Mouse (Mus musculus): ENCODE results near the gene Nat8f5.
"Not testable (repeated sequence)": the region's sequence is repeated elsewhere in the genome, so short reads cannot be mapped to it uniquely, and the experiment has no call there.

The Nat8f5 gene

DNA sequence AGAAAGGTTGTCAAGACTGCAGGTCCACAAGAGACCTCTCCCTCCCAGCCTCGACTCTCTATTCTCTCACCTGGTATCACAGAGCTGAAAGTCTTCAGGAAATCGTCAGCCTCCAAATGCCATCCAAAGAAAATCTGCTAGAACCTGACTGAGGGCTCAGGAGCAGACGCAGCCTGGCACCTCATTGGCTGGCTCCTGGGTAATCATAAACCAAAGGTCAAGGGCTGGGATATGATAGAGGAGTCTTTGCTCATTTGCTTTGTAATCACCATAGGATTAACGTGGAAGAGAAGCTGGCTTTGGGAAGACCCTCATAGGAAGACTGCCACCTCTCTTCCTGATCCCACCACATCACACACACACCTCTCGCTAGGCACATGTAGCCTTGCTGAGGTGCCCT, at the start of gene Nat8f5, which contains the start of gene Nat8f6:
Gene Nat8f5 (minus strand): TSS at position 136 of the 400 bp plus-strand sequence.
Gene Nat8f6 (minus strand): TSS at position 118 of the 400 bp plus-strand sequence.
- no peak for DNase-seq (ENCODE audit: low read depth in 1 of 2, low spot score in 2 of 2)

DNA sequence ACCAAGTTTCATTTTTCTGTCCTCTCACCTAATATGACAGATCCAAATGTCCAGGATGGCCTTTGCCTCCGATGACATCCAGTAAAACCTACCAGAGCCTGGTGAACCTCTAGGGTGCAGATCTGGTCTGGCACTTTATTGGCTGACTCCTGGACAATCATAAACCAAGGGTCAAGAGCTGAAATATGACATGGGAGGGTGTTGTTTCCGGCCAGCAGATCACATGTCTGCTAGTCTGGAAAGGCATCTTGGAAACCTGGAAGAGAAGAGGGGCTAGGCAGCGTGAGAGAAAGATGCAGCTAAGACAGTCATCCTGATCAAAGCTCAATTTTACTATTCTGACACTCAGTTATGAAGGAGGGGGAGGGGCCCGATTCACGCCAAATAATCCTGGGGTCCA, 48.2 kb upstream of the Nat8f5 start, which contains the start of gene Nat8f2:
Gene Nat8f2 (minus strand): TSS at position 153 of the 400 bp plus-strand sequence.
- DNase-seq (ENCODE audit: low read depth in 1 of 2, low spot score in 2 of 2) = not testable (repeated sequence)

DNA sequence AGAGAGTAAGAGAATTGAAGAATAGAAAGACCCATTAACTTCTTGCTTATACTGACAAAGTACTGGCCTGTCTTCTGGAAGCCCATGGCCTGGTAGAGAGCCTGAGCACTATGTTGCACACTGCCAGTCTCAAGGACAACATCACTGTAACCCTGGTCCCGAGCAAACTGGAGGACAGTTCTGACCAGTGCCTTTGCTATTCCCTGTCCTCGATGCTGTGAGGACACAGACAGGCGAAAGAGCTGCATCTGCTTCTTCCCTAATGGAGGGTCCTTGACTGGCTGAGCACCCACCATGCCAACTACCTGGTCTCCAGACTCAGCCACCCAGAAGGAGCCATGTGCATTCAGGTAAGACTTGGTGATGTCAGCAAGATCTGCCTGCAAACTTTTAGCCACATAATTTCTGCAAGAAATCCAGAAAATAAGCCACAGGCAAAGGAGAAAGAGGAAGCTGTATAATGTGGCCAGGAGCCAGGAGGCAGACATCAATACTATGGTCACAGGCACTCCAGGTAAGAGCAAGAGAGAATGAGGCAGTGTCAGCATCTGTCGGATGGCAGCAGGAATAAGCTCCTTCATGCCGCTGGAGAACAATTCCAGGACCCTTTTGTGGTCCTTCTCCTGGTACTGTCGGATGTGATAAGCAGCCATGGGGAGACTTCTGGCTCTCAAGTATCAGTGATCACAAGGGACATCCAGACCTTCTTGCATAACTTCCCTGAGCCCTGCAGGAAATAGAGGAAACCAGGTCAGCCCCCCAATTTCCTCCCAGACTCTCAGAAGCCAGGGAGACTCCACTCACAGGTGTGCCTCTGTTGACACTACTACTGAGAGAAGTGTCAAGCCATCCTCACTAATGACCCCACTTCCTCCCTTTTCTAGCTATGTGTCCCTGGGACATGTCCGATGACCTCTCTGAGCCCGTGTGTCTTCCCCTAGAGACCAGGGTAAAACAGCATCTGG, 47.2 kb upstream of the Nat8f5 start:
- DNase-seq (ENCODE audit: low read depth in 1 of 2, low spot score in 2 of 2) = no peak

DNA sequence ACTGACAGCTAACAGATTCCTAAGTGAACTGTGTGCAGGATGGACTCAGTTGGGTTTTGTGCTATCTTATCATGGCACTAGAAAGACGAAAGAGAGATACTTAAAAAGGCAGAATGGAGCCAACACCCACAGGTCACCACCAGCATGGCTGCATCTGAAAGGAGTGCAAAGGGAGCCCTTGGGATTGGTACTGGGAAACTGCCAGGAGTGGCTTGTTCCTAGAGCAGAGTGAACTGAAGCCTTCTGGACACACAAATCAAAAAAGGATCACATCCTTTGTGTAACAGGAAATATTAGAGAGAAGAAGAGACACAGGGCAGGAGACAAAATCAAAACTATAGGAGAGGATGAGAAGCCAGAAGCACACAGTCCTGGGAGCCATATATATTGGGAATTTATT, 46.2 kb upstream of the Nat8f5 start:
- not testable (repeated sequence) for DNase-seq (ENCODE audit: low read depth in 1 of 2, low spot score in 2 of 2)

DNA sequence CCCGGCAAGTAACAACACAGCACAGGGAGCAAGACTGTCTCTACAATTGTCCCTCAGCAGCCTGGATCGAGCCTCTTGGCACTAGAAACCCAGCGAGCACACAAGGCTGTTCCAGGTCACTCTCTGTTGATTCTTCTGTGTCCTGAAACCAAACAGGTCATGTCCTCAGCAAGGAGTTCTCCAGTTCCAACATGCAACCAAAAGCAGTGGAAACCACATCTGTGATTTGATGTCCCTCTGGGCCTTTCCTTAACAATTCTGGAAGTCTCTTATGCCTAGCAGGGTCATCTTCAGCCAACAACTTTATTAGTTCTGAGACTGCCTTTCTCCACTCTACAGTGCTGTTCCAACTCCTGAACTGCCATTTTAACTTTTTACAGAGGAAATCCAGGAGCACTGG, 45.4 kb upstream of the Nat8f5 start:
- DNase-seq (ENCODE audit: low read depth in 1 of 2, low spot score in 2 of 2) = not testable (repeated sequence)

DNA sequence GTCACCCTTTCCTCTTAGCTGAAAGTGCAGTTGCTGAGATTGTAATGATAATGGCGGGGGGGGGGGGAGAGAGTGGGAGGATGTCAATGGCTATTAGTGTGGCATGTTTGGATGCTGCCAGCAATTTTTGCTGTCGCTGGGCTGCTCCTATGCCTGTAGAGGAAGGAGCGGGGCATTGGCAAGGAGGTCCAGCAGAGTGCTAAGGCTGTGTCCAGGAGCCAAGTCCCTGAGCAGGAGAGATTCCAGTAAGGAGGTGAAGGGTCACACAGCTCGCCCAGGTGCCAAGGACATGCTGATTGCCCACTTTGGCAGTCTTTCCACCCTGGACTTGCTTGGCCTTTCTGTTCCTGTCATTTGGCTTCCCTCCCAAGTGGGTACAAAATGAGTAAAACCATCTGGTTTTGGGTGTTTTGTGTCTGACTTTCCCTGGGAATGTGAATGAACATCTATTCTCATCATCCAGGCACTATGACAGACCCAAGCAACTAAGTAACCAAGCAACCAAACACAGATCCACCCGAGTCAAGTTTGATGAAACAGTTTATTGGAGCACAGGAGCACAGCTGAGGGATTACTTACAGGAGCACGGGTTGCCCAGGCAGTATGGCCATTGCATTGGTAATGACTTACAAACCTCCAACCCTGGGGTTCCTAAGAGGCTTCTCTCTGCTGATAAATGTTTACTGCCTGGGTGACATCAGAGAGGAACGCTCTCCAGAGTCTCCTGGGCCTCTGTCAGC, 44.3 kb upstream of the Nat8f5 start:
- DNase-seq (ENCODE audit: low read depth in 1 of 2, low spot score in 2 of 2) = not testable (repeated sequence)

DNA sequence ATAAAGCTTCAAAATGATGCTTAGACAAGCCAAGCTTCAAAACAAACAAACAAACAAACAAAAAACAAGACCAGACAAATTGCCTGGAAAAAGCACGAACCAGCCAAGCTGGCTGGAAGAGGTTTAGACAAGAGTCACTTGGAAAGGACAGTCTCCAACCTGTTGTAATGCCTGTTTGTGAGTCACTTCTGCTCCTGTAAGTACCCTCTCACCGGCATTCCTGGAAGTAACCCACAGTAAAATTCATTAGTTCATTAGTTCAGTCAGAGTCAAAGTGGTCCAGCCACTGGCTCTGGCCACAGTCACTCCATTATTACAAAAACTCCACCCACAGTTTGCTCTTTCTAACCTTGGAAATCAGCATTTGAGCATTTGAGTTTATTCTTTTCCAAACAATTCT, 43.1 kb upstream of the Nat8f5 start:
- DNase-seq (ENCODE audit: low read depth in 1 of 2, low spot score in 2 of 2) = no peak

DNA sequence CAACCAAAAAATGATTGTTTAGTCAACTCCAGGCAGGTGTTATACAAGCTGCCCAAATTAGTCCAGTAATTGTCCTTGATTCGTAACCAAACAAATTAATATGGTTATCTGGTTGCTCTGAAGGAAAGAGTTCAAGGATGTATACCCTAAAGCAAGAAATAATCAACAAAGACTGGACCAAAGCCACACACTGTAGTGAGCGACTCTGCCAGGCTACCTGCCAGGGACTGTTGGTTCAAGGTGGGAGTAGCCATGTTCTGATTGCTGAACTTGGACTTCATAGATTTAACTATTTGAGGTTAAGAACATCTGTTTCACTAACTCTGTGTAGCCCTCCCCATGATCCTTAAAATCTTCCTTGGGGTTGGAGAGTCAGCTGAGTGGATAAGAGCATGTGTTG, 42.4 kb upstream of the Nat8f5 start:
- no peak for DNase-seq (ENCODE audit: low read depth in 1 of 2, low spot score in 2 of 2)

DNA sequence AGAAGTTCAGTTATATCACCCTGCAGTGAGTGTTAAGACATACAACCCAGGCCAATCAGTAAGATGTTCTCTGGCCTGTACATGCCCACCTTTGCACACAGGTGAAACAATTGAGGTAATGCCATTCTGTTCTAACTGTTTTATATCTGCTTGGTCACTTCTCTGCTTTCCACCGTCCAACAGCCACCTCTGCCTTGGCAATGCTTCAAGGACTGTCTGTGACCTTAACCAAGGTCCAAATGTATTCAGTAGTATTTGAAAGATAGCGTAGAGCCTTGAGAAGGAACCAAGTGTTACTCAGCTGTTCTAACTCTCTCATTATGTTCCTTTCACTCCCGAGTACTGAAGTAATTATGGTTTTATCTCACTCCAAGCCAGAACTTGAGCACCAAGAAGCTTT, 41.8 kb upstream of the Nat8f5 start:
- DNase-seq (ENCODE audit: low read depth in 1 of 2, low spot score in 2 of 2) = no peak

DNA sequence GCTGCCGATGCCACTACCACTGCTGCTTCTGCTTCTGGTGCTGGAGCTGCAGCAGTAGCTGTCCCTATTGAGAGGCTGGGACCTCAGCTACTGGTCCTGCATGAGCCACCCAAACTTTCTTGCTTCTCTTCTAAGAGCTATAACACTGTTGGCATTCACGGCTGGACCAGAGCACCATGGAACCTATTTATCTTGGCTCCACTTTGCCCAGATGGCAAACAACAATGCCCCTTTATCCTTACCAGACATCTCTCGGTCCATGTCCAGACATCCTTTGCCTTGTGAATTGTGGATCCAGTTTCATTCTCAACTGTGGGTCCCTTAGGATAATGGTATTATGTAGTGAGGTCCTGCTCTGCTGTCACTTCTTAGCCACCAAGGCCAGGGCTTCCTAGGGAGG, 40.5 kb upstream of the Nat8f5 start:
- DNase-seq (ENCODE audit: low read depth in 1 of 2, low spot score in 2 of 2) = no peak

DNA sequence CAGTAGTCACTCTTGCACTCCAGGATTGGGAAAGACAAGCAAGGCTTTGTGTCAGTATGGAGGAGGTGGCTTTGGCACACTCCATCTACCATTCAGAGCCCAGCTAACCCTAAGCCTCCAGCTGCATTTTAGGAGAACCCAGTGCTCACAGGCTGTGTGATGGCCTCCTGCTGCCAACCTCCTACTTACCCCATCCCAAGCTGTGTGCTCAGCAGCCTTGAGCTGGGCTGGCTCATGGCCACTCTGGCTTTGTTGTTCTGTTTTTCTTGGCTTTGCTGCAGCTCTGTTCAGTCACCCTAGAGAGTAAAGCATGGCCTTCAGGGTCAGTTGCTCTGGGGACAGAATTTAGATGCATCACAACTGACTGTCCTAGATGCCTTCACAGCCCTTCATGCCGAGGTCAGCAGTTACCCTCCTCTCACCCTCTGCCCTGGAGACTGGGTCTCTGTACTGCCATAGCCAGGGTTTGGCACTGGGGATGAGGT, 35.5 kb upstream of the Nat8f5 start:
- no peak for DNase-seq (ENCODE audit: low read depth in 1 of 2, low spot score in 2 of 2)

DNA sequence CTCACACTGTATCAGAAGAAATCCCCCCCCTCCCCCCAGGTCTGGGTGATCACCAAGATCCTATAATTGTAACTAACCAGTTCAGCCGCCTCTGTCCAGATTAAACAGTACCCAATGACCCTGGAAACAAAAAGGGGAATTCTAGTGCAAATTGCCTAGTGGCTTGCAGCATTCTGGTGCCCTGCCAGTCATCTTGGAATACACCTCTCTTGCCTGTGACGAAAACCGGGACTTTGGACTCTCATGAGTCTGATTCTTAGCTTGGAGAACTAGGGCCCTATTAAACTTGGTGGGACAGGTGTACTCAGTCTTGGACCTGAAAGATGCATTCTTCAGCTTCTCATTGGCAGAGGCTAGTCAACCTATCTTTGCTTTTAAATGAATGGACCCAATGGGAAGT, 32.7 kb upstream of the Nat8f5 start:
- no peak for DNase-seq (ENCODE audit: low read depth in 1 of 2, low spot score in 2 of 2)

DNA sequence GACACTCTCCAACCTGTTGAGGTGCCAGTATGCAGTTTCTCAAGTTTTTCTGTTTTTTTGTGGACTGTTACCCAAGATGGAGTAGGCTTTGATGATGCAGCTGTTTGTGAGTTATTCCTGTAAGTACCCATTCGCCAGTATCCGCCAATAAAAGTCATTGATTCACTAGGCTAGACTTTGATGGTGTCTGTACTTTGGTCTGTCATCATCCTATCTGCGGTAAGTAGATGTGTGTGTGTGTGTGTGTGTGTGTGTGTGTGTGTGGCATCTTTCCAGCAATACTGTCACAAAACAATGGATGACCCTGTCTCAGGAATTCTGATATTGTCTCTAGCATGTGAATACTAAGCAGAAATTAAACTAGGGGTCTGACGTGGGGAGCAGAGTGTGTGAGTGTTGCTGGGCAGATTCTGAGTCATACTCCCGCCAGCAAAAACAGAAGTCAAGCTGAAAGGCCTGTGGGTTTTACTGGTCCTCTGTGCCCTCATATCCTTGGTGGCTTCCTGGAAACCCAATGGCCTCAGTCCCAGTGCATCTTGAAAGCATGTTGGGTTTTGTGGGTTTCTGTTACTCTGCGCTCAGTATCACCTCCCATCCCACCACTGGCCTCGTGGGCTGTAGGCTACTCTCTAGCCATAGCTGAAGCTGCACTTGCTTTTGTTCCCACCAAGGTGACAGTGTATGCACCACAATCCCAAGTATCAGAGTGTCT, 30.4 kb upstream of the Nat8f5 start:
- DNase-seq (ENCODE audit: low read depth in 1 of 2, low spot score in 2 of 2) = no peak

DNA sequence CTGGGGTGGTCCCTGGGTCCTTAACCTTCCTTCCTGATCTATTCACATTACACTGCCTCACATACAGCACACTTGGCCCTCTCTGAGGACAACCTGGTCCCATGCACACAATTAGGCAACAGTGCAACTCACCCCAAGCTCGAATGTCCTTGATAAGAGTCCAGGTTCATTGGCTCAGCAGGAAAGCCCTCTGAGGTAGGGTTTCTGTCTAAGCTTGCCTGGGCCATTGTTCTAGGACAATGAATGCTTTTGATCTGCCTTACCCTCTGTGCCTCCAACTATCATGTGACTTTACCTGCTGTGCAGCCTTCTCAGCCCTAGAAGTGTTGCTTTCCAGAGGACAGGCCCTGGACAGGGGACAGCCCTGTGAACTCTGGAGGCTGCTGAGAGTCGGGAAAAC, 28.5 kb upstream of the Nat8f5 start:
- no peak for DNase-seq (ENCODE audit: low read depth in 1 of 2, low spot score in 2 of 2)

DNA sequence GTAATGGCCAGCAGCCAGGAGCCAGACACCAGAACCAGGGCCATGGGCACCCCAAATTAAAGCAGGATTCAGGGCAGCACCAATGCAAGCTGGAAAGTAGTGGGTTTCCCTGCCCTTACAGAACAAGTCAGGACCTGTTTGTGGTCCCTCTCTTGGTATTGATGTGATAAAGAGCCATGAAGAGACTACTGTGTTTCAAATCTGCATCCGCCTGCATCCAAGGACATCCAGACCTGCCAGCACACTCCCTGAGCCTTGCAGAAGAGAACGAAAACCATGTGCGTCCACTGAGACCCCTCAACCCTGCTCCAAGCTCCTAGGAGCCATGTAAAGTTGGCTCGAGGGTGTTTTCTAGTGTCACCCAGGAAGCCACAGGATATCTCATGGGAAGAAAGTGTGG, 27.4 kb upstream of the Nat8f5 start:
- no peak for DNase-seq (ENCODE audit: low read depth in 1 of 2, low spot score in 2 of 2)

DNA sequence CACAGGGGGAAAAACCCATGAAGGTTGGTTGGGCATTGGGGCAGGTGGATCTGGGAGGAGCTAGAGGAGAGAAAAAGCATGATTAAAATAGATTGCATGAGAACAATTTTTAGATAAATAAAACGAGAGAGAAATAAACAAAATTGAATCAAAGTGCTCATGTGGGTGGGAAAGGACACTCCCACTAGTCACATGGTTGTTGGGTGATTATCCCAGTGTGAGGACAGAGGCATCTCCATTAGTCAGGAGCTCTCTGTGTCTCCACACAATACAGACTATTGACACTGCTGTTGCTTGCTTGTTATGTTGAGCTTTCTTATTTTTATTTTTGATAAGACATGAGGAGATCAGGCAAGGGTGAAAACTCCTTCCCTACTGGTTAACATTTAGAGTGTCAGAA, 26.1 kb upstream of the Nat8f5 start:
- no peak for DNase-seq (ENCODE audit: low read depth in 1 of 2, low spot score in 2 of 2)

DNA sequence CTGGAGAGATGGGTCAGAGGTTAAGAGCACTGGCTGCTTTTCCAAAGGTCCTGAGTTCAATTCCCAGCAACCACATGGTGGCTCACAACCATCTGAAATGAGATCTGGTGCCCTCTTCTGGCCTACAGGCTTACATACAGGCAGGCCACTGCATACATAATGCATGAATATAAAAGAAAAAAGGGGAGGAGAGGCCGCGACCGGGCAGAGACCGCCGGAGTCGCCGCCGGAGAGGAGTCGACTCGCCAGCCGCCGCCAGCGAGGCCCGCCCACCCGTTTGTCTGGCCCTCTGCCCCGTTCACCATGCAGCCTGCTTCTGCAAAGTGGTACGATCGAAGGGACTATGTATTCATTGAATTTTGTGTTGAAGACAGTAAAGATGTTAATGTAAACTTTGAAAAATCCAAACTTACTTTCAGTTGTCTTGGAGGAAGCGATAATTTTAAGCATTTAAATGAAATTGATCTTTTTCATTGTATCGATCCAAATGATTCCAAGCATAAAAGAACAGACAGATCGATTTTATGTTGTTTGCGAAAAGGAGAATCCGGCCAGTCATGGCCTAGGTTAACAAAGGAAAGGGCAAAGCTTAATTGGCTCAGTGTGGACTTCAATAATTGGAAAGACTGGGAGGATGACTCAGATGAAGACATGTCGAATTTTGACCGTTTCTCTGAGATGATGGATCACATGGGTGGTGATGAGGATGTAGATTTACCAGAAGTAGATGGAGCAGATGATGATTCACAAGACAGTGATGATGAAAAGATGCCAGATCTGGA, 23.1 kb upstream of the Nat8f5 start:
- not testable (repeated sequence) for DNase-seq (ENCODE audit: low read depth in 1 of 2, low spot score in 2 of 2)

DNA sequence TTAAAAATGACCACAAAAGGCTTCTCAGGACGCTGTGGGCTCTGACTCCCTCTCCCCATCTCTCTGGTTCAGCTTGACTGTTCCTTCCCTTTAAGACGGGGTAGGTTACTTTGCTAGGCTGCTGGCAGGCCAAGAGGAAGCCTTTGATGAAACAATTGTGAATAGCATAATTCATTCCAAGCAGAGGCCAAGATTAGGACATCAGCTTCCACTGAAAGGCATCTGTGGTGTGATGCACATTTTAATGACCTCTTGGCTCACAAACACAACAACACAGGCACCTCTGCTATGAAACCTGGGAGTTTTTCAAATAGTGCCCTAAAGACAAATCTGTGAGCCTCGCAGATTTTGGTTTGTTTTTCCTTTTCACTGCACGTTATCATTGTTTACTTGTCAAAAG, 19.2 kb upstream of the Nat8f5 start:
- no peak for DNase-seq (ENCODE audit: low read depth in 1 of 2, low spot score in 2 of 2)

DNA sequence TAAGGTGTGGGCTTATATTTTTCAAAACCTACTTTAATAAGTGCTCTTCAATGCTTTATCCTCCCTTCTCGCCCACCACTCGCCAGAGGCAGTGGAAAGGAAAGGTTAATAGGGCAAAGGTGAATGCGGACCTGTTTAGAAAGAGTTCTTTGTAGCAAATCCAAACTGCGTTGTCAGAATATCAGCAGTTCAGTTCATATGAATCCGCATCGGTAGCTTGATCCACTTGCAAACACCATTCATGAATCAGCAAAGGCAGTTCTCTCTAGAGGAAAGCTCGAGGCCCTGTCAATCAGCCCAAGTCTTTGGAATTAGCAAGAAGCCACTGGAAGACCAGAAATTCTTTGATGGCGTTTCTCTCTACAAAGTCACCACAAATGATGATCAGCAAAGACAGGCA, 17.9 kb upstream of the Nat8f5 start:
- no peak for DNase-seq (ENCODE audit: low read depth in 1 of 2, low spot score in 2 of 2)

DNA sequence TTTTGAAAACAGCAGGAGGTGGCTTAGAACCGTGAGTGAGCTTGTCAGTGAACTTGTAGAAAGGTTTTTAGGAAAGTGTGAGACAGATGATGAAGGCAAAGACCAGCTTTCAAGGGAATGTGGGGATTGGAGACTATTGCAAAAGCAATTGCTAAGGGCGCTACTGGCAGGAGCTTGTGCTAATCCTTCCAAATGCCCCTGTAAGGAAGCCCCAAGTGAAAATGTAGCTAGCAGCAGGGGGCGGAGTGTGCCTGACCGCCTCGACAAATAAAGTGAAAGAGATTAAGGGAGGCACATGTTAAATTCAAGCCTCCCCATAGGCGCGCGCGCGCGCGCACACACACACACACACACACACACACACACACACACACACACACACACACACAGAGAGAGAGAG, 16.5 kb upstream of the Nat8f5 start:
- DNase-seq (ENCODE audit: low read depth in 1 of 2, low spot score in 2 of 2) = not testable (repeated sequence)
